Mouse (Mus musculus) C2C12 (cell line): ENCODE measurements around the gene Usp37. TPM values are rescaled to one million over a fixed set of nuclear protein-coding genes. Genes with fewer than 3 reads are reported as not detected.

Experiments used
- H3K27me3 ChIP-seq: one replicate; pipeline ENCODE4 v1.6.1; 2011; ENCODE audit not compliant: control insufficient read depth, insufficient read depth, insufficient read length
- H3K36me3 ChIP-seq: one replicate; pipeline ENCODE4 v1.6.1; 2011; ENCODE audit not compliant: control insufficient read depth, insufficient read depth
- H3K4me3 ChIP-seq: one replicate; pipeline ENCODE4 v1.5.1; 2011; ENCODE audit warnings: mild to moderate bottlenecking, control low read depth; ENCODE audit not compliant: poor library complexity, insufficient read depth, severe bottlenecking
- H3K79me2 ChIP-seq: one replicate; pipeline ENCODE4 v1.6.1; 2011; ENCODE audit not compliant: control insufficient read depth, insufficient read depth
- H3K79me3 ChIP-seq: one replicate; pipeline ENCODE4 v1.6.1; 2011; ENCODE audit warnings: low read depth, control low read depth
- H3ac ChIP-seq: one replicate; pipeline ENCODE3; 2011; ENCODE audit warnings: low read depth; ENCODE audit not compliant: control insufficient read depth, insufficient read length
- CEBPB ChIP-seq: IDR thresholded peaks from one replicate; pipeline ENCODE4 v1.6.1; 2011; ENCODE audit warnings: low read depth, mild to moderate bottlenecking, control low read depth, moderate library complexity
- CTCF ChIP-seq: IDR thresholded peaks from one replicate; pipeline ENCODE4 v1.5.1; 2011; ENCODE audit not compliant: control insufficient read depth, insufficient read depth, insufficient read length
- FOSL1 ChIP-seq: IDR thresholded peaks from one replicate; pipeline ENCODE4 v1.8.0; 2011; ENCODE audit warnings: mild to moderate bottlenecking, low read length; ENCODE audit not compliant: poor library complexity, insufficient read depth, severe bottlenecking
- MAX ChIP-seq: IDR thresholded peaks from one replicate; pipeline ENCODE4 v1.6.1; 2011; ENCODE audit warnings: mild to moderate bottlenecking, control low read depth
- MYOD1 ChIP-seq: IDR thresholded peaks from one replicate; pipeline ENCODE4 v1.6.1; 2011; ENCODE audit warnings: low read depth; ENCODE audit not compliant: control insufficient read depth, insufficient read length
- MYOG ChIP-seq: IDR thresholded peaks from one replicate; pipeline ENCODE4 v1.6.1; 2011; ENCODE audit not compliant: control insufficient read depth, insufficient read length; ENCODE audit errors: extremely low read depth
- USF1 ChIP-seq: IDR thresholded peaks from one replicate; pipeline ENCODE4 v1.6.1; 2011; ENCODE audit warnings: low read depth, mild to moderate bottlenecking, control low read depth, moderate library complexity
- polyA plus RNA-seq: library from polyadenylated mRNA; unstranded; fragments of >200 nt; fragmentation: generic; extraction: Trizol; gene quantifications from one replicate; pipeline ENCODE4 v1.2.1, GENCODE M21; 2012; ENCODE audit warnings: missing spikeins

Gene Usp37
- polyA plus RNA-seq, 1 experiment = 4.9 TPM

DNA sequence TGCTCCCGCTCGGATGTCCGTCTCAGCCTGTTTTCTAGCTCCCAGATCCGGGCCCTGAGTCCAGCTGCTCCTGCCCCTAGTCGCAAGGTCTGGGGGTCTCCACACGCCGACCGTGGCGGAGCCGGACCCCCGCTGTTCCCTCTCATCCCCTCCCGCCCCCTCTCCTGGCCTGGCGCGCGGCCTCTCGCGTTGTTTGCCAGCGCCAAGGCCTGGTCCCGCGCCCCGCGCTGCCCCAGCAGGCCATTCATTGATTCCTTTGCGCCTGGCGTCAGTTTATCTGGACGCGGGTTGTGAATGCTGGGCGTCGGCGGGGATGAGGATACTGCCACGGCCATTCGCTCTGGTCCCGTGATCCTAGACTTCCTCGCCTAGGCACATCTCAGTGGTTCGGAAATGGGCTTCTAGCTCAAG lies 37.6 kb downstream of the Usp37 start:
- peaks cover 37% of the 10 kb centered on the region for H3K36me3 ChIP-seq
- TF ChIP-seq MAX (no peak), MYOD1 (no peak), MYOG (no peak), FOSL1 (no peak), CTCF (no peak), CEBPB (no peak), USF1 (no peak)

DNA sequence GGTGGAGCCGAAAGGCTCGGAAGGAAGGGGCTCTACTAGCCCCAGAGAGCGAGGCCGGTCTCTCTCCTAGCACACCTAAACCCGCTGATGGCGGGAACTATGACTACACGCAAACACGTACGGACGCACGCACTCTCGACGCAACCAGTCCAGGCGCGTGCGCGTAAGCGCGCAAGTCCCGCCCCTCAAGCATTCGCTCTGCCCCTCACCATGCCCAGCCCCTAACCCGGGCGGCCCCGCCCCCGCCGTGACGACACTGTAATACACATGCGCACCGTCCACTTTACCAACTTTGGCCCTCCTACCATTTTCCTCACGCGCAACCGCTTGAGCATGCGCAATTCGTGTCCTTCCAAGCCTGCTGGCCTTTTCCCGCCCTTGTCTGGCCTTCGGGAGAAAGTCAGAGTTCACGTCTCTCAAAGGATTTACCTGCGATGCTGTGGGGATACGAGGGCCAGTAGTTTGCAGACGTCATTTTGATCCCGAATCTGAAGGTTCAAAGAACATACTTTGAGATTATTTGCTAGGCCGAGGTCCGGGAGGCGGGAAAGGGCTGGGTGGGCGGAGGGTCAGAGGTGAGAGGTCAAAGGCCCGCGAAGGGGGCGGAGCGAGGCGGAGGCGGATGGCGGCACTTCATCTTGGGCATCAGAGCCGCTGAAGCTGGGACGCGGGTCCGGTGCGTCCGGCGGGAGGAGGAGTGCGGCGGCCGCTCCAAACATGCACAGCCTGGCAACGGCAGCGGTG lies 38.2 kb downstream of the Usp37 start, which contains the start of gene Cnot9:
Cnot9 (plus strand) TSS at position 338 of the 744 bp plus-strand sequence.
- TF ChIP-seq MYOG (no peak), CEBPB (no peak), MAX (peak; percentile 83), FOSL1 (no peak)

More for the DNA sequence above, 37.6 kb downstream of the Usp37 start:
- Histone ChIP-seq H3K27me3 (no peaks in the 10 kb centered on the region), H3K4me3 (peak overlapping the region; percentile 95), H3ac (peak overlapping the region; percentile 97), H3K79me2 (peaks cover 96% of the 10 kb centered on the region), H3K79me3 (peaks cover 84% of the 10 kb centered on the region)

DNA sequence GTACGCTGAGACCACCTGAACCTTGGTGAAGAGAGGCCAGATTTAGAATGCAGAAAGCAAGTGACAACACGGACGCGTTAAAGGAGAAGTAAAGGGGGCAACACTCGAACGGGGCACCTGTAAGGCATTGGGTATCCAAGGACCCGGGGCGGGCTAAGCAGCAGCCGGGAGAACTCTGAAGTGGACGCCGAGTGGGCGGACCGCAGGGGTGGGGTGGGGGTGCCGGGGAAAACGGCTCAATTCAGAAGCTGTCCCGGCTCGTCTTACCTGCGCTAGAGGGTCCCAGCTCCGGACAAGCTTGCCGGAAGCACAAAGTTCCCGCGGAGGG lies 38.7 kb downstream of the Usp37 start:
- Histone ChIP-seq H3K27me3 (no peaks in the 10 kb centered on the region), H3ac (peak overlapping the region; percentile 85), H3K36me3 (peaks cover 37% of the 10 kb centered on the region), H3K79me2 (peaks cover 96% of the 10 kb centered on the region), H3K79me3 (peaks cover 82% of the 10 kb centered on the region), H3K4me3 (peak overlapping the region; percentile 78)
- TF ChIP-seq MYOG (no peak), USF1 (no peak), MAX (no peak), CTCF (no peak), FOSL1 (no peak), CEBPB (no peak), MYOD1 (no peak)

More for the DNA sequence above, 38.2 kb downstream of the Usp37 start, which contains the start of gene Cnot9:
- Histone ChIP-seq H3K27me3 (no peaks in the 10 kb centered on the region), H3ac (peak within 1 kb of the TSS; percentile 97), H3K4me3 (peak within 1 kb of the TSS; percentile 95), H3K79me3 (peaks cover 83% of the 10 kb centered on the region), H3K36me3 (peaks cover 37% of the 10 kb centered on the region), H3K79me2 (peaks cover 96% of the 10 kb centered on the region)

DNA sequence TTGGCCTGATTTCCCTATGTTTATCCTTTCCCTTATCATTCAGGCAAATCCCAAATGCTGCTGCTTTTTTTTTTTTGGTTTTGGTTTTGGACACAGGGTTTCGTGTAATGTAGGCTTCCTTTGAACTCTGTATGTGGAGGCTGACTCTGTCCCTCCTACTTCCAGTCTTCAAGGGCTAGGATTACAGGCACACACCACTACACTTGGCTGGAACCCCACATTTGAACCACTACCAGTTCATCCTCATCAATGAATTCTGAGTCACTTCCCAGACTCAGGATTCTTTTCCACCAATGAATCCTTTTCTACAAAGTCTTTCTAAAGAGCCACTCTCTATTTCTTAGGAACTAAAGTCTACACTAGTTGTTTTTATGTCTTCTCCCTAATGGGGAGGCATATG lies 43.0 kb downstream of the Usp37 start:
- Histone ChIP-seq H3K36me3 (peaks cover 49% of the 10 kb centered on the region), H3K79me3 (peaks cover 47% of the 10 kb centered on the region), H3ac (no peak overlapping the region), H3K79me2 (peaks cover 78% of the 10 kb centered on the region), H3K27me3 (no peaks in the 10 kb centered on the region), H3K4me3 (no peak overlapping the region)
- no peak for TF ChIP-seq FOSL1
- TF ChIP-seq CTCF = no peak
- TF ChIP-seq USF1 = no peak
- no peak for TF ChIP-seq MYOG
- TF ChIP-seq CEBPB = no peak

DNA sequence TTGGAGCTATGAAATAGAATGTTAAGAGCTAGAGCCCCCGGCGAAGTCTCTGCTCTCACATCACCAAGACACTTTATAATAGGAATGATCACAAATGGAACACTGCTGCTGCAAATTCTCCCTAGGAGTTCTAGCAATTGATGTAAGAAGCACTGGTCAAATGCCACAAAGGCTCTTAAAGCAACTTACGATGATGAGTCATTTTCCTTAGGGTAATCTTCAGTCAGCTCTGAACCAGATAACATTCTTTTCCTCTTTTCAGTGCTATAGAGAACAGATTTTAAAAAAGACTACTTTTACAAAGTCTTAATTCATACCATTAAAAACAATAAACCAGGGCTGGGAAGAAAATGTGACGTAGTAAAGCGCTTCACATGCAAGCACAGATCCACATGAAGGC lies 58.3 kb downstream of the Usp37 start:
- peaks cover 89% of the 10 kb centered on the region for H3K36me3 ChIP-seq
- no peaks in the 10 kb centered on the region for H3K27me3 ChIP-seq
- no peak for TF ChIP-seq FOSL1
- TF ChIP-seq USF1 = no peak
- no peak for TF ChIP-seq CEBPB
- no peak for TF ChIP-seq CTCF
- TF ChIP-seq MYOG = no peak
- no peak for TF ChIP-seq MAX
- TF ChIP-seq MYOD1 = no peak
- H3K79me3 ChIP-seq = no peaks in the 10 kb centered on the region
- H3K4me3 ChIP-seq = no peak overlapping the region
- no peak overlapping the region for H3ac ChIP-seq
- H3K79me2 ChIP-seq = no peaks in the 10 kb centered on the region

DNA sequence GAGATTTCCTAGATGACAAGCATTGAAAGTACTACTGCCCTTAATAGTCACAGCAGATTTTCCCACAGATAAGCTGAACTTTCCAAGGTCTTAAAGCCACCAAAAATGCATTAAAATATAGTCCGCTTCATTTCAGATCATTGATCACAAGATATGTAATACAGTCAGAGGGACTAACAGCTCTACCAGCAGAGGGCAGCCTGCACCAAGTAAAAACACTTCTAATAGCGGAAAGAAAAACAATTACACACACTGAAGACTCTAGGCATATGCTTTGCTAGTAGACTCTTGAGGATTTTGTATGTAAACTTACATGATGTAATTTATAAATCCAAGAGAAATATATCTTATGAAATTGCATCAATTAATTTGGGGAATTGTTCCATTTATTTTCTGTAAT lies 83.8 kb downstream of the Usp37 start:
- no peaks in the 10 kb centered on the region for H3K79me3 ChIP-seq
- H3K36me3 ChIP-seq = peaks cover 68% of the 10 kb centered on the region
- H3ac ChIP-seq = no peak overlapping the region
- H3K27me3 ChIP-seq = no peaks in the 10 kb centered on the region
- TF ChIP-seq CTCF (no peak), MAX (no peak), MYOG (no peak), USF1 (no peak), MYOD1 (no peak), FOSL1 (no peak), CEBPB (no peak)
- H3K79me2 ChIP-seq = no peaks in the 10 kb centered on the region
- H3K4me3 ChIP-seq = no peak overlapping the region
